Mouse (Mus musculus): ENCODE measurements around the gene Hoxd13. TPM values are rescaled to one million over a fixed set of nuclear protein-coding genes. Genes with fewer than 3 reads are reported as not detected.

Hoxd13 gene
- polyA plus RNA-seq, 1 experiment from 2014 or later = not detected

DNA sequence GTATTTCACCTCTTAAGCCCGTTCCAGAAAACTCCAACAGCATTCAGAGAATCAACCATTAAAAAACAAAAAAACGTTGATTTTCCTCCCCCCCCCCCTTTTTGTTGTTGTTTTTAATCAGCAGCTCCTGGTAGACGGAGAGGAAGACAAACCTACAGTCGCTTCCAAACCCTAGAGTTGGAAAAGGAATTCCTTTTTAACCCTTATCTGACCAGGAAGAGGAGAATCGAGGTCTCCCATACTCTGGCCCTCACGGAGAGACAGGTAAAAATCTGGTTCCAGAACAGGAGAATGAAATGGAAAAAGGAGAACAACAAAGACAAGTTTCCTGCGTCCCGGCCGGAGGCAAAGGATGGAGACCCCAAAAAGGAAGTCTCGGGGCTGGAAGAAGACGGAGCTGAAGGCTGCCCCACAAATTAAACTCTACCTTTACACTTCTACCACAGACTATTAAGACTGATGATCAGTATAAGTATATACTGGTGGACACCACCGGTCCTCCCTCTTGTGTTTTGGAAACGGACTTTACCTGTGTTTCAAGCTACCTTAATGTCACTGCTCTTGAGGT is 38.4 kb downstream of the Hoxd13 start:
- H3K4me3 ChIP-seq = peak overlapping the region; percentile 53; the same call in 1 of the 2 replicates
- H3K4me2 ChIP-seq = no peak overlapping the region
- no peak for ATAC-seq (replicated peaks; ENCODE audit: insufficient number of reproducible peaks, insufficient read depth, low FRiP score, low read depth)
- no peaks in the 10 kb centered on the region for H3K9me3 ChIP-seq (replicated peaks)
- H3K27ac ChIP-seq = no peak overlapping the region
- H3K36me3 ChIP-seq = no peaks in the 10 kb centered on the region
- H3K4me1 ChIP-seq (replicated peaks) = peaks cover 14% of the 10 kb centered on the region
- H3K27me3 ChIP-seq = peaks cover 96% of the 10 kb centered on the region
- 3% methylated on average over 13 of the region's 13 CpGs for WGBS
- H3K9ac ChIP-seq = no peak overlapping the region

DNA sequence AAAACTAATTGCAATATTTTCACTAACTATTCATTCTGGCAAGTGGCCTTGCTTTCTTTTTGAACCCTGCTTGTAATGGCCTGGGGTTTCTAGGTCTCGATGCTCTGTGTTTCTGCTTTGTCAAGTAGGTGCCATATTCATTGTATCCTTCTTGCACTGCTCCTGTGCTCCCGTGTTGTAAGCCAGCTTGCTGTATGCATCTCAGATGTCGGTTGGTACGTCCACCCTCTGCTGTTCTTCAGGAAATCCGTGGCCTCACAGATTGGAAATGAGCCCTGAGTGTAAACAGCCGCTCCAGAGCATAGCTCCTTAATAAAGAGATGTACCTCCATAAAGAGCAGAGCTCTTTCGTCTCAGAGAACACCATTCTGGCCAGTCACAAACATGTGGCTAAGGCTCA is 39.5 kb downstream of the Hoxd13 start:
- Histone ChIP-seq H3K4me1 (replicated peaks) (peaks cover 24% of the 10 kb centered on the region), H3K4me3 (no peak overlapping the region), H3K27me3 (peaks cover 97% of the 10 kb centered on the region), H3K36me3 (no peaks in the 10 kb centered on the region), H3K4me2 (no peak overlapping the region), H3K9ac (no peak overlapping the region), H3K9me3 (replicated peaks) (no peaks in the 10 kb centered on the region), H3K27ac (no peak overlapping the region)
- no peak for ATAC-seq (replicated peaks; ENCODE audit: insufficient number of reproducible peaks, insufficient read depth, low FRiP score, low read depth)
- 16% methylated on average over 7 of the region's 7 CpGs for WGBS

DNA sequence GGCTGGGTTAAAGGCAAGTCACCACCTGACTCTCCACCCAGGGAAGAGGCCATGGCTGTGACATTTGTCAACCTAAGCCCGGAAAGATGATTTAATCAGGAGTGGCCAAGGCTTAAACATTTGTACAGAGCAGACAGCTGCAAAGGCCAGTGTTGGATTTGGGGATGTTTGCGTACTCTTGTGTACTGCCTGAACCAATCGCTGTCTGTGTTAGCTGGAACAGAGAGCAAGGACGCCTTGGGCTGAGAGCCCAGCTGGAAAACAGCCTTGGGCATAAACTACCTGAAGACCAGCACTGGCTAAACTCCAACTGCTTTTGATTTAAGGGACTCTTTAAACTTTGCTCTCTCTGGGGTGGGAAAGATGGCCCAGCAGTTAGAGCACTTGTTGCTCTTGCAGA is 40.6 kb downstream of the Hoxd13 start:
- no peak overlapping the region for H3K4me2 ChIP-seq
- H3K4me3 ChIP-seq = no peak overlapping the region
- H3K27me3 ChIP-seq = peaks cover 97% of the 10 kb centered on the region
- H3K9ac ChIP-seq = no peak overlapping the region
- no peaks in the 10 kb centered on the region for H3K36me3 ChIP-seq
- no peak overlapping the region for H3K27ac ChIP-seq
- H3K4me1 ChIP-seq (replicated peaks) = peaks cover 24% of the 10 kb centered on the region
- WGBS = 15% methylated on average over 4 of the region's 4 CpGs
- ATAC-seq (replicated peaks; ENCODE audit: insufficient number of reproducible peaks, insufficient read depth, low FRiP score, low read depth) = no peak
- H3K9me3 ChIP-seq (replicated peaks) = no peaks in the 10 kb centered on the region

DNA sequence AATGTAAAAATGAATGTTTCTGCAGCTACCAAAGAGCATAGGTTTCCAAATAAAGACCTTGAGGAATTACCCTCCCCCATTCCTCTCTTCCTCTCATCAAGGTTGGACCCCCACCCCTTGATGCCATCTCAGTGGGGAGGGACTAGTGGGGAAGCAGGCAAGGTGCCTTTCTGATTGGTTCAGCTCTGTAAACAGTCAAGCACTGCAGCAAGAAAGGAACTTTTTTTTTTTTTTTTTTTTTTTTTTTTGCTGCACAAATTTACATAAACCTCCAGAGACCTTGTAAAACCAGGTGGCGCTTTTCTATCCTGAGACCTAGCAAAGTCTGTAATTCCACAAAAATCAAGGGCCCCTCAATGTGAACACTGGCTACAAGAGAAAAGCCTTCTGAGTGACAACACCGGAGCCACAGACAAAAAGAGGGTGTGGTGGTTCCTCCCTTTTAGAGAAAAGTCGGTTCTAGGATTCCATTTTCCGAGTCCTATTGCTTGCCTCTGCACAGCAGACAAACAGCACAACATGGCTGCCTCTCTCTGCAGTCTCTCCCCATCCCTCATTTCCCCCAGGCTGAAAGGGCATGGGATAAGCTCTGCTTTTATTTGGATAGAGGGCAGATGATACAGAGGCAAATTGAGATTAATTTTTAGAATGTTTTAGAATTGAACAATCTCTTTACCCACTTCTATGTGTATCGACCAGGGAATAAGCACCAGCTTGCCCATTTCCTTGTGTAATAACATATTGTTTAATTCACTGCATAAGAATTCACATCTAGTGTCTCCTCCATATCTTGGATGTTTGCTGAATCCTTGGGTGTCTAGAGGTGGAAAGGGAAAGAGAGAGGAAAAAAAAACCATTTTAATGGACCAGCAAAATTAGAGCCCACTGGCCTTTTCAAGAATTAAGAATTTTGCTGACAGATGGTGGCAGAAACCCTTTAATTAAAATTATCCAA is 41.6 kb downstream of the Hoxd13 start:
- no peak overlapping the region for H3K9ac ChIP-seq
- no peaks in the 10 kb centered on the region for H3K9me3 ChIP-seq (replicated peaks)
- 11% methylated on average over 5 of the region's 5 CpGs for WGBS
- no peak overlapping the region for H3K4me2 ChIP-seq
- ATAC-seq (replicated peaks; ENCODE audit: insufficient number of reproducible peaks, insufficient read depth, low FRiP score, low read depth) = no peak
- no peak overlapping the region for H3K27ac ChIP-seq
- H3K4me3 ChIP-seq = no peak overlapping the region
- H3K4me1 ChIP-seq (replicated peaks) = peaks cover 20% of the 10 kb centered on the region
- no peaks in the 10 kb centered on the region for H3K36me3 ChIP-seq
- peaks cover 97% of the 10 kb centered on the region for H3K27me3 ChIP-seq

DNA sequence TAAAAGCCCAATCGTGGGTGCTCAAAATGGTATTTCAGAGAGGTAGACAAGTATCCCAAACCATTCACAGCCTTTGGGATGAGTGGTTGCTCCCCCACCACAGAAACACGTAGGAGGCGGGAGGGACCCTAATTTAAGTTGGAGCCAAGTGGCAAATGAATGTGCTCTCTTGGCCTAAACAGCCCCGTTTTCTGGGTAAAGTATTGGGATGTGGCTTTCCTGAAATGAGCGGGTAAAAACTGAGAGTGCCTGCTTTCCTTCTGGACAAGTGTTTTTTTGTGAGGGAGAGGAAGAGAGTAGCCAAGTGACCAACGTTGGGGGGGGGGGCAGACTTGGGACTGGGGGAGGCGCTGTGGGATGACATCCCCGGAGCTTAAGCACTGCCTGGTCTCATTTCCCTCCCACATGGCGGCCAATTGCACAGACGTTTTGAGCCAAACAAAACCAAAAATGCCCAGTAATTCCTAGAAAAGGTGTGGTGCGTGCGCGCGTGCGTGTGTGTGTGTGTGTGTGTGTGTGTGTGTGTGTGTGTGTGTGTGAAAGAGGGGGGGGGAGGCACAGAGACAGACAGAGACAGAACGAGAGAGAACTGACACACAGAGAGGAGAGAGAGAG is 42.9 kb downstream of the Hoxd13 start:
- peaks cover 16% of the 10 kb centered on the region for H3K4me1 ChIP-seq (replicated peaks)
- H3K9me3 ChIP-seq (replicated peaks) = no peaks in the 10 kb centered on the region
- H3K27me3 ChIP-seq = peaks cover 97% of the 10 kb centered on the region
- H3K9ac ChIP-seq = no peak overlapping the region
- no peak overlapping the region for H3K4me2 ChIP-seq
- under 1% methylated on average over 16 of the region's 16 CpGs for WGBS
- no peak overlapping the region for H3K4me3 ChIP-seq
- ATAC-seq (replicated peaks; ENCODE audit: insufficient number of reproducible peaks, insufficient read depth, low FRiP score, low read depth) = no peak
- H3K27ac ChIP-seq = no peak overlapping the region
- no peaks in the 10 kb centered on the region for H3K36me3 ChIP-seq

DNA sequence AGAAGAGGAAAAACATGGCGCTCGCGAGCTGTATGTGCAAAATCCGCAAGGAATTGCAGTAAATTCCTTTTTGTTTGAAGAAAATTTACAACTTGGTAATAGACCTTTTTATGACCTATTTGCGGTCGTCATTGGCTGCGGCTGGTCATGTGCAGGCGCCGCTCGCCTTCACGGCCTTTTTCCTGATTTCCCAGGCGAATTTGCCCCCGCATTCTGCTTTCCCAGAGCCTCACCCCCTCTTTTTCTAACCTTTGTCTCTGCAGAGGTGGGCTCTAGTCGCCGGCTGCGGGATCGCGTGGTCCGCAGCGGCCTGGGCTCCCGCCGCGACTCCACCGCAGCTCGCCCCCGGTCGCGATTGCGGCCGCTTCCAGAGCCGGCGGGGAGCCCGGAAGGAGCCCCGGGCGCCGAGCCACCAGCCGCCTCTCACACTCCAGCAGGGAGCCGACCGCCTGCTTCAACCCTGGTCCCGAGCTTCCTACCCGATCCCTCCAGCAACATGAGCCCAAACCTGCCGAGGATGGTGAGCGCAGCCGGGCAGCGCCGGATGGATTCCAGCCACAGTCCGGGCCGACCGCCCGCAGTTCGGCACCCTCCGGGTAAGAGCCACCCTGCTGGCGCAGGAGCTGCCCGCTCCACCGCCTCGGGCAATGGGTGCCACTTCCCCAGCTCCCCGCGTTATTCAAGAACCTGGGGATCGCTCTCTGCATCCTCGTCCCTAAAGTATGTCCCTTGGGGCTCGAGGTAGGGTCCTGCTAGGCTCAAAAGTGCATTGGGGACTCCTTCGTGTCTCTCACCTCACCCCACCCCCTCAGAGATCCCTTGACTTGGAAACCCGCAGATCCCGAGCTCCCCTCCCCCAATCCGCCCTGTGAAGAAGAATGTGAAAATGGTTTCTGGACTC is 43.9 kb downstream of the Hoxd13 start, which contains the start of the genes Hoxd3 and Hoxd4:
TSS of gene Hoxd3 (plus strand) at position 207 of the 901 bp plus-strand sequence.
TSS of gene Hoxd4 (plus strand) at position 209 of the 901 bp plus-strand sequence.
- 0 out of 2 replicates have a peak within 1 kb of the TSS, but pooled peaks have one; percentile 7 for H3K9ac ChIP-seq

DNA sequence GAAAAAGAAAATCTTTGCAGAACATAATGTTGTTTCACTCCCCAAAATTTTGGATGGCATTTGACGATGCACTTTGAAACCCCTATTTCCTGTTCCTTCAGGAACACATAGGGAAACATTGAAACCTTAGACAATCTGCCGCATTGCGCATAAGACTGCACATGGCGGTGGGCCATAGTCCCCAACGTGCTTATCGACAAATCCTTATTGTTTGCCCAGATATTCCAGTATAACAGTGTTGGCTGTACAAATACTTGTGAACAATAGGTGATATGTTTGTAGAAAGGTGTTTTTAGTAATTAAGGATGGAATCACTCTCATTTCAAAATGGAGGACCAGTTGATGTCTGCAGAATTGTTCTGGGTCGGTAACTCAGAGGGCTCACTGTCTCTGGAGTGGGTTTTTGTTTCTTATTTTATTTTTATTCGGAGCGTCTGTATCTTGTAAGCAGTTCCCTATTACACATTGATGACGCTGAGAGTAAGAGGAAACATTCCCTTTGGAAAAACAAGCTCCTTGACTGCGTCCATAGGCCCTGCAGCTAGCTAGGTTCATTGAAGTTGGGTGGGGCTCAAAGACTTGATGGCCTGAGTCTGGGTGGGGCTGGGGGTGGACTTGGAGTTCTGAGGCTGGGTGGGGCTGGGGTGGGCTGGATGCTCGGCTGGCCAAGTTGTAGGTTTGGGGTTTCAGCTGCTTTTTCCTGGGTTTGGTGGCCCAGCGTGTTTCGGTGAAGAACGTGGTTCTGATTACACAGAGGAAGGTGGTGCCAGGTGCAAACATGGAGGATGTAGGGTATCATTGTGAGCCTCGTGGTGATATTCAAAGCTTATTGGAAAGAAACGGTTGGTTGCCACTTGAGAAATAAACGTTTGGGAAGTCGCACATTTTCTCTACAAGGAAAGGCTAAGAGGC is 45.4 kb downstream of the Hoxd13 start:
- peaks cover 96% of the 10 kb centered on the region for H3K27me3 ChIP-seq
- no peak overlapping the region for H3K9ac ChIP-seq
- no peak overlapping the region for H3K4me2 ChIP-seq
- H3K4me3 ChIP-seq = no peak overlapping the region
- H3K4me1 ChIP-seq (replicated peaks) = peaks cover 16% of the 10 kb centered on the region
- H3K36me3 ChIP-seq = no peaks in the 10 kb centered on the region
- H3K27ac ChIP-seq = no peak overlapping the region
- no peak for ATAC-seq (replicated peaks; ENCODE audit: insufficient number of reproducible peaks, insufficient read depth, low FRiP score, low read depth)
- no peaks in the 10 kb centered on the region for H3K9me3 ChIP-seq (replicated peaks)
- 9% methylated on average over 19 of the region's 19 CpGs for WGBS

More for the DNA sequence above, 43.9 kb downstream of the Hoxd13 start, which contains the start of the genes Hoxd3 and Hoxd4:
- H3K27me3 ChIP-seq = peaks cover 97% of the 10 kb centered on the region
- H3K4me1 ChIP-seq (replicated peaks) = peaks cover 16% of the 10 kb centered on the region
- no peak within 1 kb of the TSS for H3K27ac ChIP-seq
- peak within 1 kb of the TSS; percentile 45 for H3K4me3 ChIP-seq
- WGBS = under 1% methylated on average over 65 of the region's 65 CpGs
- peak; percentile 35 for ATAC-seq (replicated peaks; ENCODE audit: insufficient number of reproducible peaks, insufficient read depth, low FRiP score, low read depth)
- no peaks in the 10 kb centered on the region for H3K36me3 ChIP-seq
- no peaks in the 10 kb centered on the region for H3K9me3 ChIP-seq (replicated peaks)
- H3K4me2 ChIP-seq = peak within 1 kb of the TSS; percentile 63

DNA sequence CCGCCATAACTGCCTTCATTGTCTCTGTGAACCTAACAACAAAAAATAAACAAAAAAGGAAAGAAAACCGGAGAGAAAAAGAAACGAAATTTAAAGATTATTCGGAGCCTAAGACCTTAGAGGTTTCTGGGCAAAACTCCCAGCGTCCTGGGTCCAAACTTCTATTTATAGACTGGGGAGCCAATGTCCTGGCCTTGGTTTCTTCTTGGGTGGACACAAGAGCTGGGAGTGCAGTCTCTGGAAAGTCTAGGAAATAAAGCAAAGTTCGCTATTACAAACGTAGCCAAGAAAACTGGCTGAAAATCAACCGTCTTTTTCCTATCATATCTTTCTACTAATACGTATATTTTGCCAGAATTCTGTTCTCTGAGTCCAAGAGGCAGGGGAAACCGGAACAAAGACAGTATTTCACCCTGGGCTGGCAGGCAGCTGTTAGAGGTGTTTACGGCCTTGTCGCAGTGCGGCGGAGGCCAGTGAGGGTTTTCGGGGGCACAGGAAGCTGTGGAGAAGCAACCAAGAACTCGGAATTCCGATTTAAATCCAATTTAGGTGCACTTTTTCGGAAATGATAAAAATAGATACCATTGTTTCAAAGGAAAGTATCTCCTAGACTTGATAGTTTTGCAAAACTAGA is 46.2 kb downstream of the Hoxd13 start:
- no peak overlapping the region for H3K9ac ChIP-seq
- WGBS = 10% methylated on average over 18 of the region's 18 CpGs
- ATAC-seq (replicated peaks; ENCODE audit: insufficient number of reproducible peaks, insufficient read depth, low FRiP score, low read depth) = no peak
- H3K9me3 ChIP-seq (replicated peaks) = no peaks in the 10 kb centered on the region
- H3K27ac ChIP-seq = no peak overlapping the region
- no peak overlapping the region for H3K4me3 ChIP-seq
- peaks cover 16% of the 10 kb centered on the region for H3K4me1 ChIP-seq (replicated peaks)
- H3K4me2 ChIP-seq = no peak overlapping the region
- no peaks in the 10 kb centered on the region for H3K36me3 ChIP-seq
- H3K27me3 ChIP-seq = peaks cover 96% of the 10 kb centered on the region

DNA sequence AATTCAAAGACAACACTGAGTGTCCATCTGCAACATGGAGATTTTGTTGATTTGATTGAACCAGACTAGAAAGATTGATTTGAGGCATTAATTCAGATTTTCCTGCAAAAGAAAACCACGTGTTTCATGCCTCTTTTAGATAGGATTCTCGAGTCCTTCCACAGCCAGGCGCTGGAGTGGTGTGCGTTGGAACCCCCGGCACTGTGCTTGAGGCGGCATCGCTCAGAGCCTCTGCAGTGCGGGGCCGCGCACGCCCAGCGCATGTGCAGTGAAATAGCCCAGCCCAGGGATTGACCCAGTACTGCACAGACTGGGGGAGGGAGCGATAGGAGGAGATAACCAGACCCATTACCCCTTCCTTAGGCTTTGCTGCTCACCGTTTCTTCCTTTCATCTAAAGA is 46.8 kb downstream of the Hoxd13 start:
- ATAC-seq (replicated peaks; ENCODE audit: insufficient number of reproducible peaks, insufficient read depth, low FRiP score, low read depth) = no peak
- Histone ChIP-seq H3K9me3 (replicated peaks) (no peaks in the 10 kb centered on the region), H3K9ac (no peak overlapping the region), H3K27ac (no peak overlapping the region), H3K36me3 (no peaks in the 10 kb centered on the region), H3K4me3 (no peak overlapping the region), H3K4me1 (replicated peaks) (peaks cover 16% of the 10 kb centered on the region), H3K4me2 (no peak overlapping the region), H3K27me3 (peaks cover 96% of the 10 kb centered on the region)
- 3% methylated on average over 14 of the region's 14 CpGs for WGBS

Measured in heart, embryonic 15.5 days (tissue).